Mouse (Mus musculus) intestine, embryonic 14.5 days (tissue): ENCODE results near the gene Prss36. TPM values are rescaled to one million over a fixed set of nuclear protein-coding genes. Genes with fewer than 3 reads are reported as not detected.

Experiments
- ATAC-seq: fragments of 200-750 bp; cut with Nextera tagmentation; replicated peaks from 2 replicates; pipeline ENCODE4 v1.8.0; 2017; ENCODE audit warnings: low read depth, moderate number of reproducible peaks, moderate TSS enrichment, moderate library complexity; ENCODE audit not compliant: low FRiP score, low TSS enrichment
- DNase-seq: peaks from one replicate; pipeline ENCODE4 v3.0.0-alpha.2; 2018; ENCODE audit warnings: low spot score
- H3K27ac ChIP-seq: fragments of 300-500 bp; sonication (generic); 2 replicates; pipeline ENCODE4 v1.5.1; 2014; ENCODE audit warnings: low read depth, mild to moderate bottlenecking, control low read depth
- H3K27me3 ChIP-seq: fragments of 300-500 bp; sonication (generic); replicated peaks from 2 replicates; pipeline ENCODE4 v1.6.1; 2014; ENCODE audit warnings: low read length, control low read depth; ENCODE audit not compliant: control insufficient read depth, insufficient read depth
- H3K36me3 ChIP-seq: fragments of 300-500 bp; sonication (generic); 2 replicates; pipeline ENCODE4 v1.6.1; 2014; ENCODE audit warnings: low read length, control low read depth; ENCODE audit not compliant: control insufficient read depth, insufficient read depth
- H3K4me1 ChIP-seq: fragments of 300-500 bp; sonication (generic); replicated peaks from 2 replicates; pipeline ENCODE4 v1.6.1; 2014; ENCODE audit warnings: low read length, control low read depth, mixed read lengths; ENCODE audit not compliant: control insufficient read depth, insufficient read depth
- H3K4me2 ChIP-seq: fragments of 300-500 bp; sonication (generic); 2 replicates; pipeline ENCODE4 v1.6.1; 2014; ENCODE audit warnings: low read length
- H3K4me3 ChIP-seq: fragments of 300-500 bp; sonication (generic); 2 replicates; pipeline ENCODE4 v1.5.1; 2014; ENCODE audit warnings: low read depth, low read length, control low read depth, mixed read lengths
- H3K9ac ChIP-seq: fragments of 300-500 bp; sonication (generic); 2 replicates; pipeline ENCODE4 v1.6.1; 2014; ENCODE audit warnings: mild to moderate bottlenecking, low read length
- H3K9me3 ChIP-seq: fragments of 300-500 bp; sonication (generic); 2 replicates; pipeline ENCODE4 v1.6.1; 2016; ENCODE audit warnings: low read length, control low read depth; ENCODE audit not compliant: control insufficient read depth
- WGBS: fragments of 180-500 bp; shearing (Covaris S2); extraction: QIAGEN DNeasy Blood & Tissue Kit; methylation state at CpG from one replicate; pipeline ENCODE4 v1.1.7; 2014; 5-methylcytosine and 5-hydroxymethylcytosine counted together
- polyA plus RNA-seq: library from polyadenylated mRNA; unstranded; fragments of >200 nt; fragmentation: Nextera tagmentation; extraction: Ambion mirVana; gene quantifications from 2 replicates; pipeline ENCODE4 v1.2.1, GENCODE M21; 2014

Gene Prss36
- polyA plus RNA-seq, 1 experiment from 2014 or later: 8.6 TPM

GRCm38 (mm10) chr7:127929923-127930322, 16.6 kb downstream of the Prss36 start, which contains the start of gene Prss8:
Prss8 (minus strand) TSS chr7:127930104.
- DNase-seq (peak; percentile 61), ATAC-seq (0 out of 2 replicates have a peak, but pooled peaks have one; percentile 29)
- H3K27ac ChIP-seq: peak within 1 kb of the TSS; percentile 20; the same call in 1 of the 2 replicates
- WGBS: 10% methylated on average over 6 of the region's 6 CpGs
- peak within 1 kb of the TSS; percentile 40 for H3K4me2 ChIP-seq
- peak within 1 kb of the TSS; percentile 37 for H3K4me3 ChIP-seq
- H3K27me3 ChIP-seq: peaks cover 6% of the 10 kb centered on the region; the same call in 1 of the 2 replicates
- peak within 1 kb of the TSS; percentile 43 for H3K9ac ChIP-seq
- H3K9me3 ChIP-seq: no peaks in the 10 kb centered on the region
- H3K36me3 ChIP-seq: peaks cover 20% of the 10 kb centered on the region
- peaks cover 9% of the 10 kb centered on the region for H3K4me1 ChIP-seq

DNA sequence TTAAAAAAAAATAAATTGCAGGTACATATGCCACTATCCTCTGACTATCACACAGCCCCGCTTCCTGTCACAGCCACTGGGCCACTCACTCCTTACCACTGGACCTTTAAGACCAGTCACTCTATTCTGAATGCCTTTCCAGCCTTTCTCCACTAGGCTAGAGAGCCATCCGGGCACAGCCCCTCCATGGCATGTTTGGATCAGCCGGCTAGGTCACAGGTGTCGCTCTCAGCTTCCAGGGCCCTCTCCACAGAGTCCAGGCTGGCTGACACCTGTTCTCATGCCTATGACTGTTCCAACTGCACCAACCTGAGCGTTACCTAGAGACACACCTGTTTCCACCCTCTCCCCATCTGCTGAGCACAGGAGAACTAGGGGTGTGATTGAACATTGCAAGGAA, 17.9 kb downstream of the Prss36 start:
- Histone ChIP-seq H3K4me2 (peak overlapping the region; percentile 40), H3K27ac (no peak overlapping the region), H3K4me3 (peak overlapping the region; percentile 37), H3K36me3 (peaks cover 32% of the 10 kb centered on the region), H3K27me3 (peaks cover 6% of the 10 kb centered on the region; the same call in 1 of the 2 replicates), H3K9me3 (no peaks in the 10 kb centered on the region), H3K4me1 (peaks cover 9% of the 10 kb centered on the region), H3K9ac (peak overlapping the region; percentile 43; the same call in 1 of the 2 replicates)
- DNase-seq: no peak
- WGBS: 48% methylated on average over 5 of the region's 5 CpGs
- no peak for ATAC-seq

DNA sequence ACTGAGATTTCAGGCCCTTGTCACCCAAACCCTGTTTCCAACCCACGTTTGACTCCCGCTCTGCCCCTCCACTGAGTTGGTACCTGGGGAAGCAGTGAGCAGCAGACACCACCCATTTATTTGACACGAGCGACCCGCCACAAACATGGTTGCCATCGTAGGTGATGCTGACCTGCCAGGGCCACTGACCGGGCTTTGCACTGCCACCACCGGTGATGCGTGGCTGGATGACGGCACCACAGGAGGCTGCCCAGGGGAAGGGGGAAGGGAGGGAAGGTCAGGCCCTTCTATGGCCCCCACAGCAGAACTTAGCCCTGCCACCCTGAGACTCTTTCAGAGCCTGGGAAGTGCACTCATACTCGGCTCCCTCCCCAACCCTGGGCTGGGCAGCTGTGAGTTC, 18.8 kb downstream of the Prss36 start:
- Histone ChIP-seq H3K9ac (no peak overlapping the region), H3K4me3 (no peak overlapping the region), H3K9me3 (no peaks in the 10 kb centered on the region), H3K4me2 (peak overlapping the region; percentile 40; the same call in 1 of the 2 replicates), H3K36me3 (peaks cover 38% of the 10 kb centered on the region), H3K27me3 (peaks cover 6% of the 10 kb centered on the region; the same call in 1 of the 2 replicates), H3K4me1 (peaks cover 9% of the 10 kb centered on the region; the same call in 1 of the 2 replicates), H3K27ac (no peak overlapping the region)
- ATAC-seq: no peak
- DNase-seq: no peak
- WGBS: 90% methylated on average over 11 of the region's 11 CpGs

- ATAC-seq (no peak), DNase-seq (no peak)
- no peak overlapping the region for H3K4me3 ChIP-seq
- no peak overlapping the region for H3K27ac ChIP-seq
- no peak overlapping the region for H3K4me2 ChIP-seq
- peaks cover 6% of the 10 kb centered on the region; the same call in 1 of the 2 replicates for H3K27me3 ChIP-seq
- 78% methylated on average over 11 of the region's 11 CpGs for WGBS
- H3K9me3 ChIP-seq: no peaks in the 10 kb centered on the region
- no peak overlapping the region for H3K9ac ChIP-seq
- H3K36me3 ChIP-seq: peaks cover 42% of the 10 kb centered on the region
- H3K4me1 ChIP-seq: peaks cover 7% of the 10 kb centered on the region; the same call in 1 of the 2 replicates
Observed at GRCm38 (mm10) chr7:127926846-127927245, 19.7 kb downstream of the Prss36 start.

DNA sequence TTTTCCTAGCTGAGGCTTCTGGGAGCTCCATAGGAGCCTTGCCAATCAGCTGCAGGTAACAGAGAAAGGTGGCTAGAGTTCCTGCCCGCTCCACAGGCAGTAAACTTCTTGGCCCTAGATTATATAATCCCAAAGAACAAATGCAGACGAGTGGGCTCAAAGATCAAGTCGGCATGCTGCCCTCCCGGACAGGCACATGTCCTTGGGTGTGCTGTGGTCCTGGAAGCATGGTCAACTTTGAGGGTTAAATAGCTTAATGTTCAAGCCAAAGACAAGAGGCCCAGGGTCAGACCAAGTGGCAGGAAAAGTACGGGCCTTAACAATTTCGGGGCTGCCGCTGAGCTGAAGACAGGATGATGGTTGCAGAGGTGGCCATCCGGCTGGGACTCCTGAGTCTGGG, 20.5 kb downstream of the Prss36 start:
- 77% methylated on average over 8 of the region's 8 CpGs for WGBS

DNA sequence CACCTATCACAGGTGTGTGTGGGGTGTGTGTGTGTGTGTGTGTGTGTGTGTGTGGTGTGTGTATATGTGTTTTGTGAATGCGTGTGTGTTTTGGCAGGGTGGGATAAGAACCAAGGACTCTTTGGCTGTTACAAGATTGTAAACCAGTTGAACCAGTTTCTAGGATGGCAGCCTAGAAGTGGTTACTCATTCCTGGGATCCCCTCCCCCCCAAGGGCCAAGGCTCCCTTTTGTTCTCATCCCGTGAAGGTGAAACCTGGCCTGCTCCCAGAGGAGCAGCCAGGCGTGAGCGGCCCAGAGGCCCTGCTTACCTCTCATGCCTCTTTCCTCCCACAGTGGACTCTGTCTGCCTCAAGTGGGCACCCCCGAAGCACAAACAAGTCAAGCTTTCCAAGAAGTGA, 21.3 kb downstream of the Prss36 start:
- no peak overlapping the region for H3K4me2 ChIP-seq
- no peaks in the 10 kb centered on the region; the same call in 1 of the 2 replicates for H3K4me1 ChIP-seq
- no peaks in the 10 kb centered on the region for H3K9me3 ChIP-seq
- peak; percentile 71 for ATAC-seq
- peak; percentile 76 for DNase-seq
- no peak overlapping the region for H3K9ac ChIP-seq
- H3K4me3 ChIP-seq: no peak overlapping the region
- H3K27me3 ChIP-seq: peaks cover 4% of the 10 kb centered on the region; the same call in 1 of the 2 replicates
- peak overlapping the region; percentile 73 for H3K27ac ChIP-seq
- peaks cover 53% of the 10 kb centered on the region for H3K36me3 ChIP-seq
- WGBS: 55% methylated on average over 5 of the region's 5 CpGs

More for the DNA sequence above, 20.5 kb downstream of the Prss36 start:
- no peak for ATAC-seq
- H3K27ac ChIP-seq: peak overlapping the region; percentile 73
- H3K36me3 ChIP-seq: peaks cover 47% of the 10 kb centered on the region
- no peak overlapping the region for H3K9ac ChIP-seq
- H3K9me3 ChIP-seq: no peaks in the 10 kb centered on the region
- no peak overlapping the region for H3K4me3 ChIP-seq
- no peak overlapping the region for H3K4me2 ChIP-seq
- no peak for DNase-seq
- peaks cover 6% of the 10 kb centered on the region; the same call in 1 of the 2 replicates for H3K27me3 ChIP-seq
- H3K4me1 ChIP-seq: no peaks in the 10 kb centered on the region; the same call in 1 of the 2 replicates

GRCm38 (mm10) chr7:127923714-127924113, 22.8 kb downstream of the Prss36 start:
- no peak overlapping the region for H3K9ac ChIP-seq
- H3K27ac ChIP-seq: no peak overlapping the region
- no peaks in the 10 kb centered on the region for H3K9me3 ChIP-seq
- WGBS: 91% methylated on average over 5 of the region's 5 CpGs
- H3K4me2 ChIP-seq: no peak overlapping the region
- ATAC-seq (no peak), DNase-seq (no peak)
- H3K4me1 ChIP-seq: no peaks in the 10 kb centered on the region; the same call in 1 of the 2 replicates
- peaks cover 53% of the 10 kb centered on the region for H3K36me3 ChIP-seq
- H3K27me3 ChIP-seq: no peaks in the 10 kb centered on the region
- H3K4me3 ChIP-seq: no peak overlapping the region

DNA sequence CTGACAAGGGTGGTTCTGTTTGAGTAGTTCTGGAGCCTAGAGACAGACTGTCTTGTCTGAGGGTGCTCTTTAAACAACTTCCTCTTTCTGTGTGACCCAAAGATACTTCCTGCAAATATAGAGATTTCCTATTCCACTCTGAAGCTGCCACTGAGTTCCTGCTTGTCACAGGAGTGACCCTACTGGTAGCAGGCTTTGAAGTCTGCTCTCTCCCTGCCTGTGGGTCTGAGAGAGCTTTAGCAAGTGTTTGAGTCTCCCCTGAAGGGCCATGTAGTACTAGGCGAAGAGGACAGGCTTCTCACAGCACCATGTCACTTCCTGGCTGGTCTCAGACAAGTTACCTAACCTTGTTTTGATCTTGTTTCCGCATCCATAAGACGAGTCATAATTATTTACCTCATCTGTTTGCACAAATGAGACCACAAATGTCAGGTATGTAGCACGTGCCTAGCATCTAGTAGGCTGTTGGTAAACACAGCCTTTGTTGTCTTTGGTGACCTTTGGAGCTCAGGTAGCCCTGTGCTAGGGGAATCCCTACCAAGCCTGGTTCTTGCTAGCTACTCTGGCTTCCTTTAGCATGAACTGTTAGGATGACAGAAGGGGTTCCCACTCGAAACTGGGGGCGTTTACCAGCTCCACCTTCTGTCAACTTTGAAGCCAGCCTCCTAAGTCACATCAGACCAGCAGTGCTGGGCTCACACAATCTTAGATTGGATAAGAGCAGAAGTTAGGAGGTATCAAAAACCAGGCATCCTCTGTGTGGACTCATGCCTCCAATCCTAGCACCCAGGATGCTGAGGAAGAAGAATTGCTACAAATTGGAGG, 23.9 kb downstream of the Prss36 start:
- no peak overlapping the region for H3K9ac ChIP-seq
- H3K27me3 ChIP-seq: no peaks in the 10 kb centered on the region
- H3K4me3 ChIP-seq: no peak overlapping the region
- H3K27ac ChIP-seq: 0 out of 2 replicates have a peak overlapping the region, but pooled peaks have one; percentile 22
- ATAC-seq (no peak), DNase-seq (no peak)
- no peaks in the 10 kb centered on the region for H3K9me3 ChIP-seq
- H3K4me2 ChIP-seq: no peak overlapping the region
- peaks cover 53% of the 10 kb centered on the region for H3K36me3 ChIP-seq
- H3K4me1 ChIP-seq: no peaks in the 10 kb centered on the region; the same call in 1 of the 2 replicates
- WGBS: 70% methylated on average over 6 of the region's 6 CpGs
